Mouse (Mus musculus) liver, adult (tissue): ENCODE data around the gene Cpxcr1.

Experiments used
- GATA4 ChIP-seq: IDR thresholded peaks from 2 replicates; pipeline ENCODE4 v1.6.1; 2014; ENCODE audit warnings: mild to moderate bottlenecking, low read length; ENCODE audit not compliant: insufficient replicate concordance

The Cpxcr1 gene

DNA sequence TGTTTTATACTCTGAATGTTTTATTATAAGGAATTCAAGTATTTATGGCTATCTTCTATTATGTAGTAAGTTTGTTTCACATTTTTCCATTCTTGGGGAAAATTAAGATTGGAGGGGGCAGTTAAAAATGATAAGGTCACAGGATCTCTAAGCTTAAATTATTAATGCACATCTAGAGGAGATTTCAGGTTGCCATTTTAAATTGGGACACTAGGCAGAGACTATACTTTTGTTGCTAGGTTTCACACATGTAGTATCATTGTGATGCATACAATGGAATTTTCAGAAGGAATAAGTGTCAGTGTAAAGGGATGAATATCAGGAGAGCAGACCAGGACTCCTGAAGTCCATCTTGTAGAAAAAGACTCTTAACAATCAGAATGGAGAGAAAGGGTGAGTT, at the start of gene Cpxcr1:
Gene Cpxcr1, plus strand, starts transcription at position 301 of the 400 bp plus-strand sequence.
- TF ChIP-seq GATA4 = no peak
